9 mouse cellular contexts compared by ENCODE assay signal in genomic region chr7:143042089-143042488, GRCm38 (mm10). TPM values are rescaled to one million over a fixed set of nuclear protein-coding genes. Genes with fewer than 3 reads are reported as not detected.
DNase-seq lines count a peak whose midpoint lies in the region; ATAC-seq and TF ChIP-seq lines count a peak whose summit lies in the region.
"Had no signal": no experiment of that assay in that cellular context is flagged by ENCODE, and none has a peak within 500 bp of the region (broad histone marks: within the 10 kb centered on the region; RNA-seq: fewer than 3 reads in every experiment).

No protein-coding gene starts in this region.

- DNase-seq in heart, adult 8-10 months (ENCODE audit: low spot score), result peak; percentile 91
- DNase-seq in kidney, postnatal 0 days (ENCODE audit: low spot score), result peak; percentile 77
- DNase-seq in skeletal muscle tissue, adult 2 months (ENCODE audit: low read depth, low spot score), result peak; percentile 58
- DNase-seq in retina, postnatal 1 day, result no peak
- no peak for DNase-seq in midbrain, embryonic 10.5 days (ENCODE audit: low spot score)
- DNase-seq in spleen, postnatal 4 days (ENCODE audit: low spot score in 2 of 2), result no peak

- H3K27me3 ChIP-seq in megakaryocyte, embryonic 14.5 days (replicated peaks), result peaks cover 12% of the 10 kb centered on the region
- H3K27me3 ChIP-seq in kidney, postnatal 0 days (ENCODE audit: insufficient read depth, low read length), result no peaks in the 10 kb centered on the region
- H3K27me3 ChIP-seq in midbrain, embryonic 10.5 days (ENCODE audit: low read depth, poor library complexity, severe bottlenecking), result no peaks in the 10 kb centered on the region

- H3K36me3 ChIP-seq in megakaryocyte, embryonic 14.5 days (replicated peaks; ENCODE audit: low read length), result peaks cover 29% of the 10 kb centered on the region
- no peaks in the 10 kb centered on the region for H3K36me3 ChIP-seq in kidney, postnatal 0 days (ENCODE audit: insufficient read depth, low read length)
- H3K36me3 ChIP-seq in midbrain, embryonic 10.5 days, result no peaks in the 10 kb centered on the region
- H3K36me3 ChIP-seq: G1E had no signal

- H3K9ac ChIP-seq in kidney, postnatal 0 days (ENCODE audit: low read depth, low read length), result 0 out of 2 replicates have a peak overlapping the region, but pooled peaks have one; percentile 4

- H3K4me1 ChIP-seq in megakaryocyte, embryonic 14.5 days, result peaks cover 97% of the 10 kb centered on the region
- H3K4me1 ChIP-seq in kidney, postnatal 0 days (replicated peaks; ENCODE audit: insufficient read depth, low read length), result peaks cover 19% of the 10 kb centered on the region
- no peaks in the 10 kb centered on the region for H3K4me1 ChIP-seq in midbrain, embryonic 10.5 days

- peak overlapping the region; percentile 62 for H3K4me3 ChIP-seq in megakaryocyte, embryonic 14.5 days (replicated peaks)
- H3K4me3 ChIP-seq in kidney, postnatal 0 days (replicated peaks; ENCODE audit: low read depth, low read length), result no peak overlapping the region
- no peak overlapping the region for H3K4me3 ChIP-seq in midbrain, embryonic 10.5 days

- H3K27ac ChIP-seq in kidney, postnatal 0 days, result peak overlapping the region; percentile 75
- no peak overlapping the region; the same call in 1 of the 2 replicates for H3K27ac ChIP-seq in midbrain, embryonic 10.5 days (replicated peaks)

- ATAC-seq in megakaryocyte, adult 5-6 weeks (ENCODE audit: poor library complexity, severe bottlenecking), result no peak
- peak; percentile 59 for ATAC-seq in kidney, postnatal 0 days (replicated peaks; ENCODE audit: low FRiP score, low read depth)

- WGBS in kidney, postnatal 0 days, result 37% methylated on average over 3 of the region's 3 CpGs
- 72% methylated on average over 3 of the region's 3 CpGs for WGBS in midbrain, embryonic 10.5 days

- H3K4me2 ChIP-seq in kidney, postnatal 0 days (ENCODE audit: low read length), result no peak overlapping the region

- no peak for TF ChIP-seq CTCF in kidney, postnatal 0 days (IDR thresholded peaks at IDR 0.05; ENCODE audit: low read depth)

- H3K9me3 ChIP-seq in megakaryocyte, embryonic 14.5 days, result peaks cover 5% of the 10 kb centered on the region
- no peaks in the 10 kb centered on the region for H3K9me3 ChIP-seq in kidney, postnatal 0 days (replicated peaks; ENCODE audit: low read length)
- no peaks in the 10 kb centered on the region for H3K9me3 ChIP-seq in midbrain, embryonic 10.5 days (replicated peaks)

RNA-seq across cellular contexts. Expression of gene Cd81, which starts 10.4 kb away (rescaled TPM):
- polyA plus RNA-seq in megakaryocyte, embryonic 14.5 days (2012; ENCODE audit: insufficient read depth, low replicate concordance), result 774 and 1,679 TPM in 2 replicates
- 17.2 and 20.3 TPM in 2 replicates for total RNA-seq in megakaryocyte, adult 5-6 weeks (2015)
- total RNA-seq in megakaryocyte, adult 5-6 weeks (2017), result 22.5 and 25.3 TPM in 2 replicates
- total RNA-seq in heart, adult 8-10 months (2022), result 100 to 1,000 TPM; 397 to 430 (median 418) TPM
- 621 and 647 TPM in 2 replicates for polyA plus RNA-seq in kidney, postnatal 0 days (2015; fragmentation: Nextera tagmentation; extraction: Ambion mirVana)
- polyA plus RNA-seq in midbrain, embryonic 10.5 days (2016; fragmentation: Nextera tagmentation; extraction: Ambion mirVana), result 267 and 279 TPM in 2 replicates

RNA-seq across cellular contexts. Expression of gene Tssc4, which starts 27.0 kb away (rescaled TPM):
- polyA plus RNA-seq in megakaryocyte, embryonic 14.5 days (2012; ENCODE audit: insufficient read depth, low replicate concordance), result 167 and 219 TPM in 2 replicates
- 14.0 and 19.2 TPM in 2 replicates for total RNA-seq in megakaryocyte, adult 5-6 weeks (2015)
- 17.7 and 20.5 TPM in 2 replicates for total RNA-seq in megakaryocyte, adult 5-6 weeks (2017)
- total RNA-seq in heart, adult 8-10 months (2022), result 10 to 100 TPM; 13.6 to 15.2 (median 14.3) TPM
- polyA plus RNA-seq in kidney, postnatal 0 days (2015; fragmentation: Nextera tagmentation; extraction: Ambion mirVana), result 69.1 and 72.3 TPM in 2 replicates
- 136 and 142 TPM in 2 replicates for polyA plus RNA-seq in midbrain, embryonic 10.5 days (2016; fragmentation: Nextera tagmentation; extraction: Ambion mirVana)

RNA-seq across cellular contexts. Expression of gene Tspan32, which starts 37.2 kb away (rescaled TPM):
- polyA plus RNA-seq in megakaryocyte, embryonic 14.5 days (2012; ENCODE audit: insufficient read depth, low replicate concordance), result 109 and 119 TPM in 2 replicates
- 60.9 and 70.4 TPM in 2 replicates for total RNA-seq in megakaryocyte, adult 5-6 weeks (2015)
- total RNA-seq in megakaryocyte, adult 5-6 weeks (2017), result 45.6 and 47.0 TPM in 2 replicates
- total RNA-seq in heart, adult 8-10 months (2022), result 1 to 10 TPM in 1 of 4 experiments, under 1 TPM in 3; 0.27 to 2.8 (median 0.52) TPM
- 1.0 and 1.1 TPM in 2 replicates for polyA plus RNA-seq in kidney, postnatal 0 days (2015; fragmentation: Nextera tagmentation; extraction: Ambion mirVana)
- polyA plus RNA-seq in midbrain, embryonic 10.5 days (2016; fragmentation: Nextera tagmentation; extraction: Ambion mirVana), result 4.7 and 6.0 TPM in 2 replicates

RNA-seq across cellular contexts. Expression of gene Trpm5, which starts 52.4 kb away (rescaled TPM):
- not detected in 2 replicates for polyA plus RNA-seq in megakaryocyte, embryonic 14.5 days (2012; ENCODE audit: insufficient read depth, low replicate concordance)
- total RNA-seq in megakaryocyte, adult 5-6 weeks (2015), result not detected in 2 replicates
- total RNA-seq in megakaryocyte, adult 5-6 weeks (2017), result not detected in 2 replicates
- total RNA-seq in heart, adult 8-10 months (2022), result under 1 TPM in 1 of 4 experiments, not detected in 3; 0.28 TPM
- polyA plus RNA-seq in kidney, postnatal 0 days (2015; fragmentation: Nextera tagmentation; extraction: Ambion mirVana), result 3.4 and 3.9 TPM in 2 replicates
- 0.62 and 0.93 TPM in 2 replicates for polyA plus RNA-seq in midbrain, embryonic 10.5 days (2016; fragmentation: Nextera tagmentation; extraction: Ambion mirVana)
- polyA plus RNA-seq: G1E had no signal

Comparison
In these comparisons a context has a peak if more than half of its experiments do, and no peak if none do; other contexts are left out.
1. DNase-seq: peak in heart, adult 8-10 months (single experiment), kidney, postnatal 0 days (single experiment) and skeletal muscle tissue, adult 2 months (single experiment); none in retina, postnatal 1 day (single experiment), midbrain, embryonic 10.5 days (single experiment) and spleen, postnatal 4 days (0 of 2).
2. RNA of gene Tspan32, which starts 37.2 kb away (polyA plus RNA-seq): 109 to 119 TPM in megakaryocyte, embryonic 14.5 days; 4.7 to 6.0 TPM in midbrain, embryonic 10.5 days and 1.0 to 1.1 TPM in kidney, postnatal 0 days; every median in the first group is over 10 times any median in the second.